Mouse (Mus musculus) ES-Bruce4 (cell line): ENCODE results near the gene Exosc6.

Source experiments
- CTCF ChIP-seq: IDR thresholded peaks from one replicate; pipeline ENCODE4 v1.8.1; 2011; ENCODE audit warnings: low read depth, low read length
- POLR2A ChIP-seq: IDR thresholded peaks from one replicate; pipeline ENCODE4 v1.8.1; 2011; ENCODE audit warnings: low read length; ENCODE audit not compliant: insufficient read depth

- TF ChIP-seq POLR2A (no peak), CTCF (no peak)
Observed at GRCm38 (mm10) chr8:111033482-111034215, 22.5 kb upstream of the Exosc6 start.
